Mouse (Mus musculus) embryo, embryonic 11.5 days (tissue): ENCODE results near the gene Smim27.

ENCODE experiments used
- DNase-seq: peaks from one replicate; pipeline ENCODE4 v3.0.0-alpha.2; 2012; ENCODE audit warnings: low read depth, low spot score

Smim27 gene

GRCm38 (mm10) chr4:40269430-40270032, at the start of gene Smim27, which contains the start of gene Topors:
TSS of gene Smim27 (plus strand) at chr4:40269579.
TSS of gene Topors (minus strand) at chr4:40269850.
- DNase-seq, result peak; percentile 94

GRCm38 (mm10) chr4:40220437-40220836, 48.9 kb upstream of the Smim27 start:
- no peak for DNase-seq

- DNase-seq, result no peak
Observed at GRCm38 (mm10) chr4:40221004-40221760, 48.2 kb upstream of the Smim27 start.

- no peak for DNase-seq
Observed at GRCm38 (mm10) chr4:40221876-40222585, 47.3 kb upstream of the Smim27 start.

DNA sequence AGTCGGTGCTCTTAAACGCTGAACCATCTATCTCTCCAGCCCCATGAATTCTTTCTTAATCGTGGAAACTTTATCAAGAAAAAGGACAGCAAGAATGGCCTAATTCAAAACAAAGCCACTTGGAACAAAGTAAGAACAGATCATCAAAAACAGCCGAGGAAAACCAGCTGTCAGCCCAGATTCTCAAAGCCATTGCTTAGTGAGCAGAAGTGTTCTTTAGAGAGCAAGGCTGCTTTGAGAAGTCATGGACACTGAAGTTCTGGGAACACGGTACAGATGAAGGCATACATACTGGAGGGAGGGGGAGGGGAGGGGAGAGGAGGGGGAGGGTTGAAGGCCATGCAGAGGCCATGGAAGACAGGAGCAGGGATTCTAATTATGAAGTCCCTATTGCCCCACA, 43.3 kb upstream of the Smim27 start:
- no peak for DNase-seq

DNA sequence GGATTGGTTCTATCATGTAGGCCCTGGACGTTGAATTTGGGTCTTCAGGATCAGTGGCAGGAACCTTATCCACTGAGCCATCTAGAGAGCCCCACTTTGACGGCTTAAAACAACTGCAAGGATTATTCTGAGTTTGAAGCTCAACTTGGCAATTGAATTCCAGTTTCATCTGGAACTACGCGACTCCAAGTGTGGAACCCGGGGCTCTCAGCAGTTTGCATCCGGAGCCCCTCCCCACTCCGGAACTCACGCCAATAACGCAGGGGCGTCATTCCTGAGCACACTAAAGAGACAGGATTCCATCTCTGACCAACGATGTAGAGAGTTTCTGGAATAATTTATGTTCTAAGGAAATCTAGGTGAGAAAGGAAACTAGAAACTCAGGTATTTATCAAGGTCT, 42.2 kb upstream of the Smim27 start:
- no peak for DNase-seq

DNA sequence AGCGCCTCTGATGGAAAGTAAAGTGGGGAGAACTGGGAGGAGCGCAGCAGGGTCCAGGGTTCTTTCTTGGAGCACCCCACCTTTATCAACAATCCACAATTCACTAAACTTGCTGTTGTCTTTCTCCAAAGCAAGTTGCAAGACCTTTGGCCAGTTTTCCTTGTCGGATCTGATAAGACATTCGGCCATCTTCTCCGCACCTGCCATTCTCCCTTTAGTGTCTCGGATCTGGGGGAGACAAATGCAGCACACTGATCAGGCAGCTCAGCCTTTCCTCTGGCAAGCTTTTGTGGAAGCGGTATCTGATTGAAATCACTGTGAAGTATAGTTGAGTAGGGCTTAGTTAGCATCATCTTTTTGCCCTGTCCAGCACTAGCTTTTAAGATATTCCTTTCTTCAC, 41.5 kb upstream of the Smim27 start:
- DNase-seq, result no peak

DNA sequence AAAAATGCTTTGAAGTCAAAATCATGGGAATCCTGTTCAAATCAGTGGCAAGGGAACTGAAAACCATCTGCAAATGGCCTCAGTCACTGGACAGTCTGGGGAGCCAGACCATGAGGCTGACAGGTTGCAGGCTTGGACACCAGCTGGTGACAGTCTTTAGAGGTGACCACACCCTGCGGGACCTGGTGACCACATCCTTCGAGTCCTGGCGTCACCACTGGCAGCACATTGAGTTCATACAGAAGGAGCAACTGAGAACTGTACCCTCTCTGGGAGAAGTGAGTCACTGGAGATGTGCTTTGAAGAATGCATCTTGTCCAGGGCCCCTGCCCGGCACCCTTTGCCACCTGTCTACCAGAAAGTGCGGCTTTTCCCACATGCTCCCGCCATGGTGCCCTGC, 39.7 kb upstream of the Smim27 start:
- no peak for DNase-seq

- DNase-seq, result no peak
Observed at GRCm38 (mm10) chr4:40233062-40233664, 36.2 kb upstream of the Smim27 start.

DNA sequence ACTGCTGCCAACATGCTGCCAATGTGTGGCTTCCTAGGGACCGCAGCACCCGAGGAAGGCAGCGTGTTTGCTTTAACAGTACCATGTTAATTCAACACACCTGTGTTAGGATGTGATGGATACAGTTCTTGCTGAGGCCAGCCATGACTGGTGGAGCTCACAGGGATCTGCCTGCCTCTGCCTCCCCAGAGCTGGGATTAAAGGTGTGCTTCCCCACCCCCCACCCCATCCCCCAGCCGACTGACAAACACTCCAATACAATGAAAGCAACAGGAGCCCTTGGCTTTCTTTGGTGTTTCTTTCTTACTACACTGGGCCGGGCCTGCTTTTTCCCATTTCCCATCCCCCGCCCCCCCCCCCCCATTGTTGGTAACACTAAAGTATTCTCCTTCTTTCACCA, 35.1 kb upstream of the Smim27 start:
- DNase-seq, result no peak

GRCm38 (mm10) chr4:40236829-40237228, 32.5 kb upstream of the Smim27 start:
- DNase-seq, result no peak

DNA sequence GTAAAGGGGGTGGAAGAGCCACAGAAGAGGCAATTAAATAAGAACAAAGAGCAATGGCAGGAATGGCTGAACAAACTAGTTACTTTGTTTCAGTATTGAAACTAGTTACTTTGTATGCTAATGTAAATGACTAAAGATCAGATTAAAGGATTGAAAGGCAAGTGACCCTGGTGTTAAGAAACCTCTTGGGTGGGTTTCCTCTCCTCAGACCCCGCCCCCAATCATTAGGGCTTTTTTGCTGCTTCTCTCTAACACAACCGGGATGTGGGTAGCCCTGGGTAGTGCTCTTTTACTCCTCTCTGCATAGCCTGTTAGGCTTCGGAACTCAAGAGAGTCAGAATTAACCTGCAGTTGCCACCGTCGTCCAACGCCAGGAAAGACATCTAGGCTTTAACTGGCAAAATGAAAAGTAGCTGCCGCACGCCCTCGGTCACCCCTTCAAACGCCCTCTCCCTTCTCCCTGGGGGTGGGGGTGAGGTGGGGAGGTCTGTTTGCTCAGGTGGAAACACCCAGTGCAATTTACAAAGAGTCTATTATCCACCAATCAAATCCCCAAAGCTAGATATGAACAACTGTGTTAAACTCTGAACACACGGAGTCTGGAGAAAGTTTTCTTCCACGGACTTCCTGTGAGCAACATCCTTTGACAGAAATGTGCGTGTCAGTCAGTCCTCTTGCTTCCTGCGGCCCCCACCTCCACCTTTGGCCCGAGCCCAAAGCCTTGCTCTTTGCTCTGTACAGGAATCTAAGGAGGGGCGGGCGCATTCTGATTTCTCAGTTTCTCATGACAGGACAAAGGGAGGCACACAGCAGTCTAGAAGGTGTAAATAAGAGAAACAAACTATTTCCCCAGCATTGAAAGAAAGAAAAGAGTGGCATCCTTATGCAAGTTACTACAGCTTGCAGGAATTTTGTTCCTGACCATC, 30.6 kb upstream of the Smim27 start:
- no peak for DNase-seq

- DNase-seq, result peak; percentile 3
Observed at GRCm38 (mm10) chr4:40239409-40240271, 29.7 kb upstream of the Smim27 start, which contains the start of gene Ddx58. TSS of gene Ddx58 (minus strand) at chr4:40239828.

DNA sequence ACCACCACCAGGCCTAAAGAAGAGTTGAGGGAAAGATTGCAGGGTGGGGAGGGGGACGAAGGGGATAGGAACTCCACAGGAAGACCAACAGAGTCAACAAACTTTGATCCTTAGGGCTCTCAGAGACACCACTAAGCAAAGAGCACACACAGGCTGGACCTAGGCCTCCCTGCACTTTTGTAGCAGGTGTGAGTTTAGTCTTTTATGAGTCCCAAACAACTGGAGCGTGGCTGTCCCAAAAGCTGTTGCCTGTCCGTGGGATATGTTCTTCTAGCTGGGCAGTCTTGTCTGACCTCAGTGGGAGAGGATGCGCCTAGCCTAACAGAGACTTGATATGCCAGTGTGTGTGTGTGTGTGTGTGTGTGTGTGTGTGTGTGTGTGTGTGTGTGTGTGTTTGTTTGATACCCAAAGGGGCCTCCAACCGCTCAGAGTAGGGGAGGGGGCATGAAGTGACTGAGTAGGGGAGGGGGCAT, 29.1 kb upstream of the Smim27 start:
- peak; percentile 7 for DNase-seq

- DNase-seq, result no peak
Observed at GRCm38 (mm10) chr4:40241928-40242327, 27.5 kb upstream of the Smim27 start.

DNA sequence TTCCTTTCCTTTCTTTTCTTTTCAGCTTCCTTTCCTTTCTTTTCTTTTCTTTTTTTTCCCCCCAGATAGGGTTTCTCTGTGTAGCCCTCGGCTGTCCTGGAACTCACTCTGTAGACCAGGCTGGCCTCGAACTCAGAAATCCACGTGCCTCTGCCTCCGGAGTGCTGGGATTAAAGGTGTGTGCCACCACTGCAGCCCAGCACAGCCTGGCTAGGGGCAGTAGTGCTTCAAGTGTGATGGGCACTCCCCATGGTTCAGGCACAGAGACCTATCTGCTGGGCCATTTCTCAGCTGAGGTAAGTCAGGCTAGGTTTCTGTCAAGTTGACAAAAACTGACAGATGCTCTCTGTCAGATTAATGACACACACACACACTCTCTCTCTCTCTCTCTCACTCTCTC, 26.4 kb upstream of the Smim27 start:
- DNase-seq, result no peak

DNA sequence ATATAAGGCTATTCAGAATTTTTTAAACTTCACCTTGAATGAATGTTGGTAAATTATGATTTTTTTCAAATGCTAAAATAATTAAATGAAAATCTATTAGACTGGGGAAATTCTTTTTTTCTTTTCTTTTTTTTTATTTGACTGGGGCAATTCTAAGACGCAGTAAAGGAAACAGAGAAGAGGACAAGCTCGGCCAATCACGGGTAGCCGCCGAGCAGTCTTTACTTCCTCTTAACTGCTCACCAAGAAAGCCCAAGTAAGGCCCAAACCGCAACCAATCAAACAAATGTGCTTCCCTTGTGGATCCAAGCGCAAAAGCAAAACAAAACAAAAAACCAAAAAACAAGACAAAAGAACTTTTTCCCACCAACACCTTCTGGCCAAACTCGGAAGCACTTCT, 25.3 kb upstream of the Smim27 start:
- no peak for DNase-seq

- no peak for DNase-seq
Observed at GRCm38 (mm10) chr4:40250984-40251383, 18.4 kb upstream of the Smim27 start.

DNA sequence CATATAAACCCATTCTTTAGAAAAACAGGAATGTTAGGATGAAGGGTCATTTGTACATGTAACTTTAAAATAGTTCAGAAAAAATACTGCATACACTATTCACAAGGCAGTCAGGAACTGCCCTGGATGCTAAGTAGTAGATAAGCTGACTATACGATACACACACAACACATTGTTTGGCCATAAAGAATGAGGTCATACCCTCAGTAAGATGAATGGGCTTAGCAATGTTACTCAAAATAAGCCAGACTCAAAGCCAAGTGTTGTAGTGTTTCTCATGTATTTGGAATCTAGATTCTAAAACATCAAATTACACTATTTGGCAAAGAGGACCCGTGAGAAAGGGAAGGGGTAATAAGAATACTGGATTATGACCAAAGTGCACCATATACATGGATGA, 15.6 kb upstream of the Smim27 start:
- no peak for DNase-seq
